Mouse (Mus musculus): Measurements from ENCODE around the gene Fzd2. TPM values are rescaled to one million over a fixed set of nuclear protein-coding genes. Genes with fewer than 3 reads are reported as not detected.

The Fzd2 gene
- polyA plus RNA-seq, 1 experiment, result 9.5 TPM

- WGBS, result 72% methylated on average over 8 of the region's 8 CpGs
- DNase-seq (ENCODE audit: low read depth, low spot score), result no peak
Observed at GRCm38 (mm10) chr11:102609483-102609882, 5.3 kb downstream of the Fzd2 start.

- DNase-seq (ENCODE audit: low read depth, low spot score), result no peak
- WGBS, result 43% methylated on average over 4 of the region's 4 CpGs
Observed at GRCm38 (mm10) chr11:102610260-102610659, 6.1 kb downstream of the Fzd2 start.

DNA sequence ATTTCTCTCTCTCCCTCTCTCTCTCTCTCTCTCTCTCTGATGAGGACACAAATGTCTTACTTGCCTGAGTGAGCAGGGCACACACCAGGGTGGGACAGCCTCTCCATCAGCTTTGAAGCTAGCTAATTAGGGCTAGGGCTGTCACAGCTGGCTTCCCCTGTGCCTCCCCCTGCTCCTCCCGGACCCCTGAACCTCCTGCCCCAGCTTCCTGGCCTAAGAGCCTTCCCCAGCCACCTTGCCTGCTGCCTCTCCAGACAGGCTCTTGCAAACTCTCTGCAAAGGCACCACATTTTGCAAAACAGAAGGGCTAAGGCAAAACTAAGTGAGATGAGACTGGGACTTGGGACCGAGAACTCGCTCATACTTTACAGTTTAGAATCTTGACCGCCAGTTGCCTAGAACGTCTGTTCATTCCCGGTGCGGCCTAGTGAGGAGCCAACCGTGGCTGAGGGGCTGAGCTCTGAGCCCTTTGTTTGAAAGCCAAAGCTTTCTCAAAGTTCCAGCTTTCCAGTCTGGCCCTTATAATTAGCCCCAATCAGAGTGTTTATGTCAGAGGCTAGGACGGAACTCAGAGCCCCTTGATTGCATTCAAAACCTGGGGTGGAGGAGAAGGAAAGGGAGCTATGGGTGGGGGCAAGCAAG is 6.6 kb downstream of the Fzd2 start:
- WGBS, result 55% methylated on average over 9 of the region's 9 CpGs
- no peak for DNase-seq (ENCODE audit: low read depth, low spot score)

DNA sequence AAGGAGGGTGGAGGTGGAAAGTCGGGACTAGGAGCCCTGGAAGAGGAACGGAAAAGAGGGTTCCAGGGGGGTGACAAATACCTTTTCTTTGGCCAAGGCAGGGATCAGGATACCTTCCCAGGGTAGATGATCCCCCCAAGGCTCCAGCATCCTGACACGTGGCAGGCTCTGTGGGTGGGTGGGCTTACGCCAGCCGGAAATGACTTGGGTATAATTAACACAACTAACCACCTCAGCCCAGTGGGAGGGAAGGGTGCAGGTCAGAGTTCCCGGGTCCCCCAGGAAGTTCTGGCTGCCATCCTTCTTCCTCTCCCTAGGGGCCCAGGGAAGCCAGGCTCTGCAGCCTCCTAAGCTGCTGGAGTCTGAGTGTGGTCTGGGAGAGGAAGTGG is 7.1 kb downstream of the Fzd2 start:
- no peak for DNase-seq (ENCODE audit: low read depth, low spot score)
- 42% methylated on average over 6 of the region's 6 CpGs for WGBS

DNA sequence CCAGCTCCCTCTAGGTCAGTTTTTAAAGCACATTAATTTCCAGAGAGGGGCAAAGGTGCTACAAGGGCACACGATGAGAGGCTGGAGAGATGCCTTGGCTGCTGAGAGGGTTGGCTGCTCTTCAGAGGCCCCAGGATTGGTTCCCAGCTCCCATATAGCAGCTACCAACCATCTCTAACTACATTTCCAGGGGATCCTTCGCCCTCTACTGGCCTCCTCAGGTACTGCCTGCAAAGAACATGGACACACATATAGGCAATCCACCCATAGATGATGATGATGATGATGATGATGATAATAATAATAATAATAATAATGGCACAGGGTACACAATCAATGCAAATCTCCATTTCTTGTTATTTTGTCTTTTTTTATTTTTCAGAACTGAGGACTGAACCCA is 15.3 kb downstream of the Fzd2 start:
- 60% methylated on average over 2 of the region's 2 CpGs for WGBS
- no peak for DNase-seq (ENCODE audit: low read depth, low spot score)

DNA sequence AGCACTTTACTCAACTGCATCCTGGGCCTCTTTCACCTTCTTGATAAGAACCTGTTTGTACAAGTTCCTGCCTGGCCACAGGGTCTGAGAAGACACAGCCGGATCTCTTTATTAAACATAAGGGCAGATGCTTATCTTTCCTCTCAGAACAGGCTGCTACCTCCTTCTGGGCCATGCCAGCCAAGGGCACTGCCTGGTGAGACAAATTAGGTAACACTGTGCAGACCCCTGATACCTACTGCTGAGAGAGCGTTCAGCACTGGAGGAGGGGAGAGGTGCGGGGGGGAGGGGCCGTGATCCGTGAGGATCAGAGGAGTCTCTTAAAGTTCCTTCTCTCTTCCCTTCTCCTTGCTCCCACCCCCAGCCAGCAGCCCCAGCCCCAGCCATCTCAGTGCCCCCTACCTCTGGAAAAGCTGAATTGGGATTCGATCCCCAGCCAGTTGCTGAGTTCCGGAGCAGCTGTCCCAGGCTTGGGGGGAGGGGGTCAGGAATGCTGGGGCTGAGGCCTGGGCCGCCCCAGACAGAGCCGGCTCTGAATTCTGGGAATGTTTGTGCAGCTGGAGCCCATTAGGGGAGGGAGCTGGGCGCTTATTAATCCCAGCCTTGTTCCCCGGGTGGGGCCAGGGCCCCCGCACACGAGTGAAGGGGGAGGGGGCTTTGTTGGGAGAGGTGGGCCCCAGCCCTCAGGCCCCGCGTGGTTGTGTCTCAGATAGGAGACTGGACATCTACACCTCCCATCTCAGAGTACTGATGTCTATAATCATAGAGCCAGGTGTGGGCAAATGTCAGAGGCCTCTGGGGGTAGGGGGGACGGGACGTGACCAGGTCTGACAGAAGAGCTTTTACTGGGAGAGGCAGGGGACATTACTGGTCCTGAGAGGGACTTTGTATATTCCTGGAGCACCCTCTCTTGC is 19.9 kb downstream of the Fzd2 start:
- no peak for DNase-seq (ENCODE audit: low read depth, low spot score)
- 27% methylated on average over 17 of the region's 17 CpGs for WGBS

GRCm38 (mm10) chr11:102624888-102625407 is 20.8 kb downstream of the Fzd2 start:
- 75% methylated on average over 14 of the region's 14 CpGs for WGBS
- no peak for DNase-seq (ENCODE audit: low read depth, low spot score)

DNA sequence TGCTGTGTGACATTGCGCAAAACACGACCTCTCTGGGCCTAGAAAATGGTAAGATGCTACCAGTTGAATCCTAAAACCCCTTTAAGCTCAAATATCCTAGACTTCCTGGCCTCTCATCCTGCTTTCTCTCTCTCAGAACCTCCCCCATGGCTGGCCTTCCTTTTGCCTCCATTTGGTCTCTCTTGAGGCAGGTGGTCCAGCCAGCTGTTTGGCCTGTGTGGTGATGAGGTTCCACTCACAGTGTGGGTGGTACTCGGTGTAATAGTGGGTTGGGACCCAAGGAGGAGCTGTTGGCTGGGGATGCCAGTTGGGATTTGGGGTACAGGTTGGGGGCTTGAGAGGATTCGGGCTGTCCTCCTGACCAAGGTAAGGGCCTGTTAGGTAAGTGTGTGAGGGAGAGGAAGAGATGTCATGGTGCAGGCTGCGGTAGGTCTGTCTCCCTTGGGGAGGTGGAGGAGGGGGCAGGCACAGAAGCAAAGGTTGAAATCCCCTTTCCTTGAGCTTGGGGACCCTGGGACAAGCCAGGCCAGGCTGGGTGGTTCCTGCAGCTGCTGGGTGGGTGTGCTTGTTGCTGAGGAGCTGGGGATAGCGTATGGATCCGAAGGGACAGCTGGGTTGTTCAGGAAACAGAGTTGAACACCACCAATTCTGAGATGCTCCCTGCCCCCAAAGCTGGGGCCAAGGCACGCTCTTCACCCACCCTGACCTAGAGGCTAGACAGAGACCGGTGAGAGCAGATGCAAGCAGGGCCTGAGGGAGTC is 23.2 kb downstream of the Fzd2 start:
- WGBS, result 88% methylated on average over 9 of the region's 9 CpGs
- DNase-seq (ENCODE audit: low read depth, low spot score), result no peak

- no peak for DNase-seq (ENCODE audit: low read depth, low spot score)
- 75% methylated on average over 9 of the region's 9 CpGs for WGBS
Observed at GRCm38 (mm10) chr11:102628529-102628928, 24.3 kb downstream of the Fzd2 start.

DNA sequence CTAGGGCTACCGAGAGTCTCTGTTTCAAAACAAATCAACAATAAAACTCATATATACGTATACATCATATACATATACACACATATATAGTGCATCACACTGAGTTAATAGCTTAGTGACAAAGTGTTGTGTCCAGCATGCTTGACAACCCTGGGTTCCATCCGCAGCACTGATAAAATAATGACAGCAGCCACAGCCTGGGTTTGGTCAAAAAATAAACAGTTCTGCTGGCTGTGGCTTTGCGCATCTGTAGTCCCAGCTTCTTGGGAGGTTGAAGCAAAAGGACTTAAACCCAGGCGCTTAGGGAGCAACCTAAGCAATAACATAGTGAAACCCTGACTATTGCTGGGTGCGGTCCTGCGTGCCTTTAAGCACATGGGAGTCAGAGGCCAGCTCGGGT is 25.2 kb downstream of the Fzd2 start:
- no peak for DNase-seq (ENCODE audit: low read depth, low spot score)
- 48% methylated on average over 8 of the region's 8 CpGs for WGBS

DNA sequence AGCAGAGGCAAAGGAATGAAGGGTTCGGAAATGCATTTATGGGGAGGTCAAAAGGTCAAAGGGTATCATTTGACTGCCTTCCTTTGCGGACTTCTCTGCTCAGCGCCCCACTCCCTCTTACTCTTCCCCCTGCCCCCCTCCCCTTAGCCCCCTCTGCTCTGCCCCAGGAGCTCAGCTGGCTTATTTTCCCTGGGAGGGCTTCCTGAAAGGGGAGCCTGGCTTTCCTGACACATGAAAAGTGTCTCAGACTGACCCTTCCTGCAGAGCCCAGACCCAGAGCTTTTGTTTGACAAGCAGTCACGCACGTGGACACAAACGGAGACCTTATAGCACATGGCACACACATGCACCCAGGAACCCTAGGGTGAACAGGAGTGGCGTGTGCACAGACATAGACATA is 26.5 kb downstream of the Fzd2 start:
- 64% methylated on average over 7 of the region's 7 CpGs for WGBS
- DNase-seq (ENCODE audit: low read depth, low spot score), result no peak

DNA sequence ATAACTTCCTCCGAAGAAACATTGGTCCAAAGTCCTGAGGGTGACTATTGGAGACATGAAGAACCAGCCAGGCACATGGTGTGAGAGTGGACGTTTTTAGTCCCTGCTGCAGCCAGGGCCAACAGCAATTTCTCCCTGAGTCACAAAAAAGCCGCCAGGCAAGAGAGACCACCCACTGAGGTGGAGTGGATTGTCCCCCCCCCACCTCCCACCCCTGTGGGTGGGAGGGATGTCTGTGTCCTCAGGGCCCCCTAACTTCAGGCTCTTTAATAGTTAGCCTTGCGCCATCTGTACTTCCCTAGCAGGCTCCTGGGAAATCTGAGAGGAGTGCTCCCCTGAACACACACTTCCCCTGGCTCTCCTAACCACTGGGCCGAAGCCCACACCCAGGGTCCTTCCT is 27.0 kb downstream of the Fzd2 start:
- DNase-seq (ENCODE audit: low read depth, low spot score), result no peak
- WGBS, result 74% methylated on average over 5 of the region's 5 CpGs

- WGBS, result 32% methylated on average over 11 of the region's 13 CpGs
- no peak for DNase-seq (ENCODE audit: low read depth, low spot score)
Observed at GRCm38 (mm10) chr11:102632725-102633124, 28.5 kb downstream of the Fzd2 start.

DNA sequence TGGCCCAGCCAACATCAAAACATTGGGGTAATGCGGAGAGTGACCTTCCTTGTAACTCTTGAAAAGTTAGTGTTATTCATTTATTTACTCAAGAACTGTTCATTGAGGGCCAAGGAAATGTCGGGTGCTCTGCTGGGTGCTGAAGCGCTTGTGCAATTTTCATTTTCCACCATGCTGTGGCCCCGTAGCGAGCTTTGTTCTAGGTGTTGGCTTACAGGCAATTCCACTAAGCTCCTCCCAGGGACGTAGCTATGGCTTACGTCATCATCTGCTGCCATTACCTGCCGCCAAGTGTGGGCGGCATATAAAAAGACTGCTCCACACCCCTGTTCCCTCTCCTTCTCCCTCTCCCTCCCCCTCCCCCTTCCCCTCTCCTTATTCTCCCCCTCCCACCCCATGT is 29.2 kb downstream of the Fzd2 start:
- no peak for DNase-seq (ENCODE audit: low read depth, low spot score)
- WGBS, result 12% methylated on average over 9 of the region's 9 CpGs

- WGBS, result 20% methylated on average over 12 of the region's 12 CpGs
- DNase-seq (ENCODE audit: low read depth, low spot score), result no peak
Observed at GRCm38 (mm10) chr11:102636887-102637286, 32.7 kb downstream of the Fzd2 start.

- no peak for DNase-seq (ENCODE audit: low read depth, low spot score)
- 36% methylated on average over 10 of the region's 10 CpGs for WGBS
Observed at GRCm38 (mm10) chr11:102643891-102644382, 39.7 kb downstream of the Fzd2 start.

GRCm38 (mm10) chr11:102646226-102646625 is 42.0 kb downstream of the Fzd2 start:
- WGBS, result 78% methylated on average over 13 of the region's 13 CpGs
- no peak for DNase-seq (ENCODE audit: low read depth, low spot score)

GRCm38 (mm10) chr11:102647885-102648284 is 43.7 kb downstream of the Fzd2 start:
- WGBS, result 78% methylated on average over 12 of the region's 12 CpGs
- no peak for DNase-seq (ENCODE audit: low read depth, low spot score)

- no peak for DNase-seq (ENCODE audit: low read depth, low spot score)
- 9% methylated on average over 9 of the region's 9 CpGs for WGBS
Observed at GRCm38 (mm10) chr11:102651381-102651780, 47.2 kb downstream of the Fzd2 start.

- 76% methylated on average over 3 of the region's 3 CpGs for WGBS
- DNase-seq (ENCODE audit: low read depth, low spot score), result no peak
Observed at GRCm38 (mm10) chr11:102652844-102653243, 48.6 kb downstream of the Fzd2 start.
